Mouse (Mus musculus) intestine, embryonic 16.5 days (tissue): Measurements from ENCODE around the gene Fam98c. TPM values are rescaled to one million over a fixed set of nuclear protein-coding genes. Genes with fewer than 3 reads are reported as not detected.
"Not testable (repeated sequence)": the region's sequence is repeated elsewhere in the genome, so short reads cannot be mapped to it uniquely, and the experiment has no call there.

Experiments
- ATAC-seq: fragments of 200-750 bp; cut with Nextera tagmentation; 2 replicates; pipeline ENCODE4 v1.8.0; 2017; ENCODE audit warnings: moderate TSS enrichment, moderate library complexity
- H3K27ac ChIP-seq: fragments of 300-500 bp; sonication (generic); 2 replicates; pipeline ENCODE4 v1.5.1; 2014; ENCODE audit warnings: mild to moderate bottlenecking, low read length
- H3K27me3 ChIP-seq: fragments of 300-500 bp; sonication (generic); replicated peaks from 2 replicates; pipeline ENCODE4 v1.6.1; 2014; ENCODE audit warnings: low read length, control low read depth, mixed read lengths; ENCODE audit not compliant: control insufficient read depth, insufficient read depth
- H3K36me3 ChIP-seq: fragments of 300-500 bp; sonication (generic); 2 replicates; pipeline ENCODE4 v1.6.1; 2014; ENCODE audit warnings: low read length, control low read depth; ENCODE audit not compliant: control insufficient read depth, insufficient read depth
- H3K4me1 ChIP-seq: fragments of 300-500 bp; sonication (generic); 2 replicates; pipeline ENCODE4 v1.6.1; 2014; ENCODE audit warnings: low read length, control low read depth, mixed read lengths; ENCODE audit not compliant: control insufficient read depth, insufficient read depth
- H3K4me2 ChIP-seq: fragments of 300-500 bp; sonication (generic); 2 replicates; pipeline ENCODE4 v1.6.1; 2014; ENCODE audit warnings: low read depth, low read length, control low read depth
- H3K4me3 ChIP-seq: fragments of 300-500 bp; sonication (generic); 2 replicates; pipeline ENCODE4 v1.5.1; 2014; ENCODE audit warnings: mild to moderate bottlenecking, low read length
- H3K9ac ChIP-seq: fragments of 300-500 bp; sonication (generic); 2 replicates; pipeline ENCODE4 v1.6.1; 2014; ENCODE audit warnings: low read depth, low read length
- H3K9me3 ChIP-seq: fragments of 300-500 bp; sonication (generic); 2 replicates; pipeline ENCODE4 v1.6.1; 2016; ENCODE audit warnings: low read length, control low read depth; ENCODE audit not compliant: control insufficient read depth
- WGBS: fragments of 180-500 bp; shearing (Covaris S2); extraction: QIAGEN DNeasy Blood & Tissue Kit; methylation state at CpG from one replicate; pipeline ENCODE4 v1.1.7; 2014; 5-methylcytosine and 5-hydroxymethylcytosine counted together
- polyA plus RNA-seq: library from polyadenylated mRNA; unstranded; fragments of >200 nt; fragmentation: Nextera tagmentation; extraction: Ambion mirVana; gene quantifications from 2 replicates; pipeline ENCODE4 v1.2.1, GENCODE M21; 2015

Gene Fam98c
- polyA plus RNA-seq: 52.5 and 56.8 TPM in 2 replicates

DNA sequence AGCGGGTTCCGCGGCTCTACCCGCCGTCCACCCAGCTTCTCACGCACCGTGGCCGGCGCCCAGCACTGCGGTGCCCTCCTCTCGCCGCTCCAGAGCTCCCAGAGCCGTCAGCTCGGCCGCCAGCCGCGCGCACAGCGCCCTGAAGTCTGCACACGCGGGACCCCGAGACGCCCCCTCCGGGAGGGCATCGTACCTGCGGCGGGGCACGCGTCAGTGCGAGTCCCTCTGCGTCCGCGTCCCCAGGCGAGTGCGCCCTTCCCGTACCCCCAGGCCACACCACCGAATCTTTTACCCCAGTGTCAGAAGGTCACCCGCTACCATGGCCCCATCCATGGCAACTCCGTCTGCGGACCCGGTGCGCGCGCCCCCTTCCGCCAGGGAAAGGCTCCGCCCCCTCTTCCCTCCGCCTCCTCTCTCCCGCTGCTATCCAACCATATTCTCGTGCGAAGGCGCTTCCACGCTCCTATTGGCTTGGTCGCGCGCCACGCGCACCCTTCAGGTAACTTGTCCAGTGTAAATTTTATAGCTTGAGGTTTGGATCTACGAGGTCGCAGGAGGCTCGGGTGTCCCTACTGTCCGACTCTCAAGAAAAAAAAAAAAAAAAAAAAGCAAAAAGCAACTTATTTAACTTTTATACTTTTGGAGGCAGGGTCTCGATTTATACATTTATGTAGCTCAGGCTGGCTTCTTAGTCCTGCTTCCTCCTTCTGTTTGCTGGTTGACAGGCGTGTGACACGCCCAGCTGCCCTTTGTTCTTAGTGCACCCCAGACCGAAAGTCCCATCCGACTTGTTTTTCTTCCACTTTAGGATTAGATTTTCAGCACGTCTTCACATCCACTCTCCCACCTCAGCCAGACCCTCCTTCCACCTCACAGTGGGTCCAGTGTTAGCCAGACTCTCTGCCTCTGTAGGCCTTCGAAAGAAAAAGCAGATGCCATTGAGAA is at the start of gene Fam98c:
TSS of gene Fam98c (minus strand) at position 397 of the 945 bp plus-strand sequence.
- Histone ChIP-seq H3K36me3 (peaks cover 10% of the 10 kb centered on the region), H3K4me3 (peak within 1 kb of the TSS; percentile 92), H3K4me1 (peaks cover 3% of the 10 kb centered on the region; the same call in 1 of the 2 replicates), H3K9ac (peak within 1 kb of the TSS; percentile 92), H3K27me3 (no peaks in the 10 kb centered on the region; the same call in 1 of the 2 replicates), H3K27ac (peak within 1 kb of the TSS; percentile 97), H3K4me2 (peak within 1 kb of the TSS; percentile 88), H3K9me3 (peaks cover 4% of the 10 kb centered on the region; the same call in 1 of the 2 replicates)
- WGBS: 3% methylated on average over 68 of the region's 68 CpGs
- ATAC-seq: peak; percentile 86

DNA sequence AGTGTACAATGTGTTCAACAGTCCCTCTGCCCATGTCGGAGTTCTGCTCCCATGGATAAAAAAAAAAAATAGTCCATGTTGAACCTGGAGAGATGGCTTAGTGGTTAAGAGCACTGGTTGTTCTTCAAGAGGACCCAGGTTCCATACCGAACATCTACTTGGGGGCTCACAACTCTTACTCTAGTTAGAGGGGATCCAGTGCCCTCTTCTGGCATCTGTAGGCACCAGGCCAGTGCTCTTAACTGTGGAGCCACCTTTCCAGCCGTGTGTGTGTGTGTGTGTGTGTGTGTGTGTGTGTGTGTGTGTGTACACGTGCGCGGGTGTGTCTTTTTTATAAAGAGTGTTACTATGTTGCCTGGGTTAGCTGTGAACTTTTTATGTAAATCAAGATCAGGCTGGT is 46.5 kb upstream of the Fam98c start:
- Histone ChIP-seq H3K36me3 (no peaks in the 10 kb centered on the region), H3K4me2 (no peak overlapping the region), H3K9me3 (no peaks in the 10 kb centered on the region), H3K4me3 (no peak overlapping the region), H3K4me1 (no peaks in the 10 kb centered on the region), H3K9ac (no peak overlapping the region), H3K27me3 (no peaks in the 10 kb centered on the region), H3K27ac (no peak overlapping the region)
- WGBS: 77% methylated on average over 6 of the region's 6 CpGs
- no peak for ATAC-seq

DNA sequence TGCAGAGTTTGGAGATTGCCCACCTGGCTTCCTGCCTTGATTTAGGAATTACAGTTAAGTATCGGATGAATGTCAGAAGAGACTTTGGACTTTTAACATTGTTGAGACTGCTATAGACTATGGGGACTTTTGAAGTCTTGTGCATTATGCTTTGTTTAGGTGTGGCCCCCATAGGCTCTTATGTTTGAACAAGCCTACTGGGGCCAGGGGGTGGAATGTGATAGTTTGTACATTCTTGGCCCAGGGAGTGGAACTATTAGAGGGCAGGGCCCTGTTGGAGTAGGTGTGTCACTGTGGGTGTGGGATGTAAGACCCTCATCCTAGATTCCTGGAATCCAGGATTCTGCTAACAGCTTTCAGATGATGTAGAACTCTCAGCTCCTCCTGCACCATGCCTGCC is 38.2 kb upstream of the Fam98c start:
- 73% methylated on average over 1 of the region's 1 CpGs for WGBS
- H3K27ac ChIP-seq, H3K4me2 ChIP-seq, H3K36me3 ChIP-seq, H3K27me3 ChIP-seq, H3K4me3 ChIP-seq, H3K4me1 ChIP-seq, H3K9me3 ChIP-seq, H3K9ac ChIP-seq: not testable (repeated sequence)
- peak; percentile 68; the same call in 1 of the 2 replicates for ATAC-seq

DNA sequence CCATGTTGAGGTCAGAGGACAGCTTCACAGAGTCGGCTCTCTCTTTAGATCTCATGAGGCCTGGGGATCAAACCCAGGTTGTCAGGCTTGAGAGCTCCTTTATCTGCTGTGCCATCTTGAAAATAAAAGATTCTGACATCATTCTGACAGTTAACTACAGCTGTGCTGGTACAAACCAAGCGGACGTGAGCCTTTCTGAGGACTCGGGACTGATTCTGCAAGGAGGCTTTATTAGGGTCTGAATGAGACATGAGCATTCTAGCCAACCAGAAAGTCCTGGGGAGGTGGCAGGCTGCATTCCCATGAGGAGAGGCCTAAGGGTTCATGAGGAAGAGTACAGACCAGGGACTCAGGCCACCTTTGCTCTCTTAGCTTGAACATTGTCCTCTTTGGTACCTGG is 25.3 kb upstream of the Fam98c start:
- ATAC-seq, H3K36me3 ChIP-seq: not testable (repeated sequence)

DNA sequence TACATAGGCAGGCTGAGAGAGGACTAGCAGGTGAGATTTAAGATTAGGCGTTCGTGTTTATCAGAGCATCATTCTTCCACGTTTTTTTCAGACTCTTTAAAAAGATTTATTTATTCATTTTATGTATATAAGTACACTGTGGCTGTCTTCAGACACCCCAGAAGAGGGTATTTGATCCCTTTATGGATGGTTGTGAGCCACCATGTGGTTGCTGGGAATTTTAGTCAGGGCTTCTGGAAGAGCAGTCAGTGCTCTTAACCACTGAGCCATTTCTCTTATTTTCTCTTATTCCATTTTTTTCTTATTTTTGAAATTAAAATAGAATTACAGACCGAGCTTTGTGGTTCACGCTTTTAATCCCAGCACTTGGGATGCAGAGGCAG is 24.8 kb upstream of the Fam98c start:
- ATAC-seq: peak; percentile 37; the same call in 1 of the 2 replicates
- Histone ChIP-seq H3K9ac (no peak overlapping the region), H3K4me1 (peaks cover 13% of the 10 kb centered on the region), H3K27me3 (no peaks in the 10 kb centered on the region), H3K9me3 (no peaks in the 10 kb centered on the region), H3K4me2 (peak overlapping the region; percentile 52), H3K27ac (no peak overlapping the region), H3K4me3 (peak overlapping the region; percentile 81), H3K36me3 (peaks cover 5% of the 10 kb centered on the region)
- WGBS: 41% methylated on average over 5 of the region's 5 CpGs

More for the DNA sequence above, 25.3 kb upstream of the Fam98c start:
- WGBS: 92% methylated on average over 4 of the region's 4 CpGs
- not testable (repeated sequence) for H3K4me3 ChIP-seq, H3K4me2 ChIP-seq, H3K9me3 ChIP-seq, H3K9ac ChIP-seq, H3K27me3 ChIP-seq, H3K27ac ChIP-seq
- H3K4me1 ChIP-seq: peaks cover 13% of the 10 kb centered on the region

GRCm38 (mm10) chr7:29180077-29180853 is 24.2 kb upstream of the Fam98c start, which contains the start of gene Psmd8:
Psmd8 (minus strand) TSS chr7:29180701.
- Histone ChIP-seq H3K9ac (peak within 1 kb of the TSS; percentile 86), H3K4me3 (peak within 1 kb of the TSS; percentile 81), H3K4me2 (peak within 1 kb of the TSS; percentile 74), H3K9me3 (no peaks in the 10 kb centered on the region), H3K27me3 (no peaks in the 10 kb centered on the region), H3K4me1 (peaks cover 13% of the 10 kb centered on the region), H3K27ac (peak within 1 kb of the TSS; percentile 57; the same call in 1 of the 2 replicates), H3K36me3 (peaks cover 11% of the 10 kb centered on the region)
- peak; percentile 96 for ATAC-seq
- WGBS: under 1% methylated on average over 62 of the region's 62 CpGs

DNA sequence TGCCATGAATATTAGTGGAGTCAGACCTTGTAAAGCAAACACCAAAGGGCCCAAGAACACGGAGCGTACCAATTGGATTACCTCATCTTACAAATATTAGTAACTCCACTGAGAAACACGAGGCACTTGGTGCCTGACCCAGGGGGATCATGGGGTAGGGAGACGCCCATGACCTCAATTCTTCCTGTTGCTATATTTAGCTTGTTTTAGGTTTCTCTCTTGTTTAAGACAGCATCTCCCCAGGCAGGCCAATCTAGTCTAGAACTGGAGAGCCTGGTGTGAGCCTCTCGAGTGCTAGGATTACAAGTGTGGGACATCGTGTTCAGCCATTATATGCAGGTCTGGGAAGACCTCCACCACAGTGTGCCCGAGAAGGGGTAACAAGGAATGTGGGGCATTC is 23.3 kb upstream of the Fam98c start:
- peak overlapping the region; percentile 74 for H3K4me2 ChIP-seq

DNA sequence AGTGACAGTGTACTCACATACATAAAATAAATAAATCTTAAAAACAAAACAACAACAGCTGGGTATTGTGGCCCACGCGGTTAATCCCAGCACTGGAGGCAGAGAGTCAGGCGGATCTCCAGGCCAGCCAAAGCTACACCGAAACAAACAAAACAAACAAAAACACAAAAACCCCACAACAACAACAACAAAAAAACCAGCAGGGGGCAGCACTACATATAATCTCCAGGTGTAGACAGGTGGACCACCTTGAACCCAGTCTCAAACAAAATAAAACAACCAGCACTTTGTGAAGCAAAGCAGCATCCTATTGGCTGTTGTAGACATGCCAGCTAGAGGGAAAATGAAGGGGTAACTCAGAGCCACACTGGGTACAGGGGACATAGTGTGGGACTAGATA is 22.1 kb upstream of the Fam98c start:
- 90% methylated on average over 4 of the region's 4 CpGs for WGBS
- Histone ChIP-seq H3K9ac (no peak overlapping the region), H3K9me3 (no peaks in the 10 kb centered on the region), H3K36me3 (peaks cover 23% of the 10 kb centered on the region), H3K27me3 (peaks cover 8% of the 10 kb centered on the region), H3K4me1 (peaks cover 13% of the 10 kb centered on the region), H3K4me3 (no peak overlapping the region), H3K4me2 (no peak overlapping the region), H3K27ac (no peak overlapping the region)
- no peak for ATAC-seq

More for the DNA sequence above, 23.3 kb upstream of the Fam98c start:
- no peak for ATAC-seq
- H3K9me3 ChIP-seq: no peaks in the 10 kb centered on the region
- WGBS: 28% methylated on average over 7 of the region's 7 CpGs
- 0 out of 2 replicates have a peak, but pooled peaks cover 3% of the 10 kb centered on the region for H3K27me3 ChIP-seq
- peaks cover 20% of the 10 kb centered on the region for H3K36me3 ChIP-seq
- H3K4me1 ChIP-seq: peaks cover 13% of the 10 kb centered on the region
- H3K9ac ChIP-seq: peak overlapping the region; percentile 86
- H3K4me3 ChIP-seq: peak overlapping the region; percentile 81
- H3K27ac ChIP-seq: no peak overlapping the region
